Mouse (Mus musculus): Measurements from ENCODE around the gene Pak1. TPM values are rescaled to one million over a fixed set of nuclear protein-coding genes. Genes with fewer than 3 reads are reported as not detected.

The Pak1 gene
- polyA plus RNA-seq, 1 experiment from 2014 or later = 9.3 TPM

- no peak for ATAC-seq (ENCODE audit: insufficient read depth)
- H3K36me3 ChIP-seq (replicated peaks) = no peaks in the 10 kb centered on the region
- no peak overlapping the region for H3K27ac ChIP-seq (replicated peaks)
- no peaks in the 10 kb centered on the region for H3K9me3 ChIP-seq (replicated peaks)
- peaks cover 15% of the 10 kb centered on the region for H3K4me1 ChIP-seq (replicated peaks)
- 52% methylated on average over 11 of the region's 11 CpGs for WGBS (ENCODE audit: insufficient replicate concordance)
- no peak overlapping the region for H3K9ac ChIP-seq
- H3K27me3 ChIP-seq = no peaks in the 10 kb centered on the region
- H3K4me3 ChIP-seq (replicated peaks) = no peak overlapping the region
- H3K4me2 ChIP-seq = no peak overlapping the region
These were observed 23.8 kb upstream of the Pak1 start for GRCm38 (mm10) chr7:97764591-97764990.

GRCm38 (mm10) chr7:97765181-97765962 is 23.0 kb upstream of the Pak1 start:
- H3K27me3 ChIP-seq = no peaks in the 10 kb centered on the region
- H3K27ac ChIP-seq (replicated peaks) = no peak overlapping the region; the same call in 1 of the 2 replicates
- no peak overlapping the region for H3K4me3 ChIP-seq (replicated peaks)
- peaks cover 15% of the 10 kb centered on the region for H3K4me1 ChIP-seq (replicated peaks)
- 47% methylated on average over 21 of the region's 21 CpGs for WGBS (ENCODE audit: insufficient replicate concordance)
- 0 out of 2 replicates have a peak, but pooled peaks have one; percentile 22 for ATAC-seq (ENCODE audit: insufficient read depth)
- no peaks in the 10 kb centered on the region for H3K36me3 ChIP-seq (replicated peaks)
- H3K4me2 ChIP-seq = 0 out of 2 replicates have a peak overlapping the region, but pooled peaks have one; percentile 8
- no peaks in the 10 kb centered on the region for H3K9me3 ChIP-seq (replicated peaks)
- H3K9ac ChIP-seq = no peak overlapping the region

GRCm38 (mm10) chr7:97765963-97766347 is 22.4 kb upstream of the Pak1 start:
- peaks cover 15% of the 10 kb centered on the region for H3K4me1 ChIP-seq (replicated peaks)
- 0 out of 2 replicates have a peak overlapping the region, but pooled peaks have one; percentile 15 for H3K27ac ChIP-seq (replicated peaks)
- no peak overlapping the region for H3K9ac ChIP-seq
- no peaks in the 10 kb centered on the region for H3K36me3 ChIP-seq (replicated peaks)
- H3K4me2 ChIP-seq = no peak overlapping the region
- 70% methylated on average over 5 of the region's 5 CpGs for WGBS (ENCODE audit: insufficient replicate concordance)
- H3K9me3 ChIP-seq (replicated peaks) = no peaks in the 10 kb centered on the region
- ATAC-seq (ENCODE audit: insufficient read depth) = no peak
- no peaks in the 10 kb centered on the region for H3K27me3 ChIP-seq
- H3K4me3 ChIP-seq (replicated peaks) = no peak overlapping the region

GRCm38 (mm10) chr7:97766406-97767166 is 21.8 kb upstream of the Pak1 start:
- H3K4me2 ChIP-seq = no peak overlapping the region
- no peak overlapping the region for H3K27ac ChIP-seq (replicated peaks)
- ATAC-seq (ENCODE audit: insufficient read depth) = no peak
- no peak overlapping the region for H3K4me3 ChIP-seq (replicated peaks)
- WGBS (ENCODE audit: insufficient replicate concordance) = 34% methylated on average over 9 of the region's 9 CpGs
- H3K36me3 ChIP-seq (replicated peaks) = no peaks in the 10 kb centered on the region
- H3K4me1 ChIP-seq (replicated peaks) = peaks cover 15% of the 10 kb centered on the region
- no peak overlapping the region for H3K9ac ChIP-seq
- H3K27me3 ChIP-seq = no peaks in the 10 kb centered on the region
- H3K9me3 ChIP-seq (replicated peaks) = no peaks in the 10 kb centered on the region

- H3K4me2 ChIP-seq = no peak overlapping the region
- H3K4me3 ChIP-seq (replicated peaks) = no peak overlapping the region
- no peaks in the 10 kb centered on the region for H3K27me3 ChIP-seq
- H3K9ac ChIP-seq = no peak overlapping the region
- no peak overlapping the region for H3K27ac ChIP-seq (replicated peaks)
- no peaks in the 10 kb centered on the region for H3K9me3 ChIP-seq (replicated peaks)
- peaks cover 15% of the 10 kb centered on the region for H3K4me1 ChIP-seq (replicated peaks)
- WGBS (ENCODE audit: insufficient replicate concordance) = 61% methylated on average over 8 of the region's 8 CpGs
- no peaks in the 10 kb centered on the region for H3K36me3 ChIP-seq (replicated peaks)
- ATAC-seq (ENCODE audit: insufficient read depth) = no peak
These were observed 20.5 kb upstream of the Pak1 start for GRCm38 (mm10) chr7:97767841-97768240.

GRCm38 (mm10) chr7:97769020-97769419 is 19.3 kb upstream of the Pak1 start:
- H3K9ac ChIP-seq = no peak overlapping the region
- WGBS (ENCODE audit: insufficient replicate concordance) = 44% methylated on average over 4 of the region's 4 CpGs
- peaks cover 15% of the 10 kb centered on the region for H3K4me1 ChIP-seq (replicated peaks)
- no peak overlapping the region for H3K27ac ChIP-seq (replicated peaks)
- H3K36me3 ChIP-seq (replicated peaks) = no peaks in the 10 kb centered on the region
- H3K4me2 ChIP-seq = no peak overlapping the region
- H3K4me3 ChIP-seq (replicated peaks) = no peak overlapping the region
- no peaks in the 10 kb centered on the region for H3K27me3 ChIP-seq
- no peak for ATAC-seq (ENCODE audit: insufficient read depth)
- H3K9me3 ChIP-seq (replicated peaks) = no peaks in the 10 kb centered on the region

GRCm38 (mm10) chr7:97770841-97771620 is 17.3 kb upstream of the Pak1 start:
- H3K27me3 ChIP-seq = no peaks in the 10 kb centered on the region

GRCm38 (mm10) chr7:97775380-97775779 is 13.0 kb upstream of the Pak1 start:
- WGBS (ENCODE audit: insufficient replicate concordance) = 60% methylated on average over 3 of the region's 3 CpGs
- H3K4me3 ChIP-seq (replicated peaks) = no peak overlapping the region
- no peak overlapping the region for H3K4me2 ChIP-seq
- no peaks in the 10 kb centered on the region for H3K9me3 ChIP-seq (replicated peaks)
- H3K4me1 ChIP-seq (replicated peaks) = no peaks in the 10 kb centered on the region
- ATAC-seq (ENCODE audit: insufficient read depth) = no peak
- H3K9ac ChIP-seq = no peak overlapping the region
- H3K27me3 ChIP-seq = no peaks in the 10 kb centered on the region
- H3K27ac ChIP-seq (replicated peaks) = no peak overlapping the region
- H3K36me3 ChIP-seq (replicated peaks) = no peaks in the 10 kb centered on the region

More at GRCm38 (mm10) chr7:97770841-97771620, 17.3 kb upstream of the Pak1 start:
- peaks cover 15% of the 10 kb centered on the region for H3K4me1 ChIP-seq (replicated peaks)
- ATAC-seq (ENCODE audit: insufficient read depth) = no peak
- H3K27ac ChIP-seq (replicated peaks) = no peak overlapping the region
- no peak overlapping the region for H3K9ac ChIP-seq
- H3K9me3 ChIP-seq (replicated peaks) = no peaks in the 10 kb centered on the region
- H3K4me2 ChIP-seq = no peak overlapping the region
- H3K36me3 ChIP-seq (replicated peaks) = no peaks in the 10 kb centered on the region
- 62% methylated on average over 6 of the region's 6 CpGs for WGBS (ENCODE audit: insufficient replicate concordance)
- no peak overlapping the region for H3K4me3 ChIP-seq (replicated peaks)

- Histone ChIP-seq H3K36me3 (replicated peaks) (no peaks in the 10 kb centered on the region), H3K4me3 (replicated peaks) (no peak overlapping the region), H3K4me1 (replicated peaks) (no peaks in the 10 kb centered on the region), H3K27me3 (no peaks in the 10 kb centered on the region), H3K27ac (replicated peaks) (no peak overlapping the region), H3K9ac (no peak overlapping the region), H3K4me2 (no peak overlapping the region), H3K9me3 (replicated peaks) (no peaks in the 10 kb centered on the region)
- WGBS (ENCODE audit: insufficient replicate concordance) = 30% methylated on average over 2 of the region's 2 CpGs
- no peak for ATAC-seq (ENCODE audit: insufficient read depth)
These were observed 12.4 kb upstream of the Pak1 start for GRCm38 (mm10) chr7:97775923-97776322.

GRCm38 (mm10) chr7:97777191-97777590 is 11.2 kb upstream of the Pak1 start:
- ATAC-seq (ENCODE audit: insufficient read depth) = no peak
- Histone ChIP-seq H3K9ac (no peak overlapping the region), H3K27ac (replicated peaks) (no peak overlapping the region), H3K27me3 (no peaks in the 10 kb centered on the region), H3K4me1 (replicated peaks) (no peaks in the 10 kb centered on the region), H3K9me3 (replicated peaks) (no peaks in the 10 kb centered on the region), H3K4me3 (replicated peaks) (no peak overlapping the region), H3K36me3 (replicated peaks) (no peaks in the 10 kb centered on the region), H3K4me2 (no peak overlapping the region)
- 69% methylated on average over 4 of the region's 4 CpGs for WGBS (ENCODE audit: insufficient replicate concordance)

GRCm38 (mm10) chr7:97780222-97780621 is 8.1 kb upstream of the Pak1 start:
- Histone ChIP-seq H3K27me3 (peaks cover 9% of the 10 kb centered on the region), H3K4me1 (replicated peaks) (no peaks in the 10 kb centered on the region), H3K36me3 (replicated peaks) (no peaks in the 10 kb centered on the region), H3K27ac (replicated peaks) (no peak overlapping the region), H3K9ac (no peak overlapping the region), H3K4me3 (replicated peaks) (no peak overlapping the region), H3K9me3 (replicated peaks) (no peaks in the 10 kb centered on the region), H3K4me2 (no peak overlapping the region)
- 49% methylated on average over 1 of the region's 1 CpGs for WGBS (ENCODE audit: insufficient replicate concordance)
- ATAC-seq (ENCODE audit: insufficient read depth) = no peak
